Mouse (Mus musculus) megakaryocyte, embryonic 14.5 days (primary cell): ENCODE measurements at regions not wholly inside any gene's neighbourhood (a gene's known extent, or its start where the extent isn't known, plus 50 kb on each side); places are given as distances from the start of the nearest gene placed in this dataset.

Source experiments
- H3K27me3 ChIP-seq: replicated peaks from 2 replicates; pipeline ENCODE3; 2012; ENCODE audit warnings: inconsistent platforms
- H3K36me3 ChIP-seq: replicated peaks from 2 replicates; pipeline ENCODE3; 2012; ENCODE audit warnings: low read length, inconsistent platforms, mixed read lengths
- H3K4me1 ChIP-seq: 2 replicates; pipeline ENCODE4 v1.6.1; 2012; ENCODE audit warnings: inconsistent platforms
- H3K4me3 ChIP-seq: replicated peaks from 2 replicates; pipeline ENCODE3; 2012; ENCODE audit warnings: moderate library complexity, mild to moderate bottlenecking, inconsistent platforms
- H3K9me3 ChIP-seq: 2 replicates; pipeline ENCODE4 v1.6.1; 2012; ENCODE audit warnings: inconsistent platforms
- FLI1 ChIP-seq: IDR thresholded peaks from 2 replicates; pipeline ENCODE4 v1.6.1; 2012; ENCODE audit warnings: low read length, inconsistent platforms, mixed read lengths
- GATA1 ChIP-seq: IDR thresholded peaks from 3 replicates; pipeline ENCODE4 v1.6.1; 2012; ENCODE audit warnings: mixed read lengths, low read length, inconsistent platforms, borderline replicate concordance

GRCm38 (mm10) chr11:16559001-16559699, 50.9 kb upstream of the Sec61g start:
- no peaks in the 10 kb centered on the region for H3K27me3 ChIP-seq
- TF ChIP-seq GATA1 (no peak), FLI1 (no peak)
- no peaks in the 10 kb centered on the region for H3K4me1 ChIP-seq

GRCm38 (mm10) chr11:16561727-16562126, 53.4 kb upstream of the Sec61g start:
- H3K4me3 ChIP-seq: no peak overlapping the region
- H3K36me3 ChIP-seq: no peaks in the 10 kb centered on the region
- TF ChIP-seq FLI1: no peak
- no peak for TF ChIP-seq GATA1
- H3K4me1 ChIP-seq: no peaks in the 10 kb centered on the region
- H3K27me3 ChIP-seq: no peaks in the 10 kb centered on the region
- no peaks in the 10 kb centered on the region; the same call in 1 of the 2 replicates for H3K9me3 ChIP-seq

More at GRCm38 (mm10) chr11:16559001-16559699, 50.9 kb upstream of the Sec61g start:
- H3K4me3 ChIP-seq: no peak overlapping the region
- H3K9me3 ChIP-seq: no peaks in the 10 kb centered on the region
- H3K36me3 ChIP-seq: no peaks in the 10 kb centered on the region

GRCm38 (mm10) chr11:16589085-16589680, 80.9 kb upstream of the Sec61g start:
- no peaks in the 10 kb centered on the region for H3K27me3 ChIP-seq
- no peak for TF ChIP-seq FLI1
- TF ChIP-seq GATA1: no peak
- peaks cover 17% of the 10 kb centered on the region for H3K4me1 ChIP-seq
- H3K36me3 ChIP-seq: no peaks in the 10 kb centered on the region
- no peak overlapping the region for H3K4me3 ChIP-seq
- H3K9me3 ChIP-seq: no peaks in the 10 kb centered on the region

GRCm38 (mm10) chr11:16590541-16590940, 82.3 kb upstream of the Sec61g start:
- Histone ChIP-seq H3K36me3 (no peaks in the 10 kb centered on the region), H3K4me3 (no peak overlapping the region), H3K4me1 (peaks cover 17% of the 10 kb centered on the region), H3K9me3 (no peaks in the 10 kb centered on the region), H3K27me3 (no peaks in the 10 kb centered on the region)
- TF ChIP-seq FLI1 (no peak), GATA1 (no peak)

- Histone ChIP-seq H3K27me3 (no peaks in the 10 kb centered on the region), H3K4me1 (peaks cover 17% of the 10 kb centered on the region), H3K4me3 (peak overlapping the region; percentile 69), H3K9me3 (no peaks in the 10 kb centered on the region), H3K36me3 (no peaks in the 10 kb centered on the region)
- TF ChIP-seq FLI1 (no peak), GATA1 (no peak)
Observed at GRCm38 (mm10) chr11:16591471-16591921, 83.2 kb upstream of the Sec61g start.

- no peak for TF ChIP-seq FLI1
- no peak for TF ChIP-seq GATA1
- no peaks in the 10 kb centered on the region for H3K9me3 ChIP-seq
Observed at GRCm38 (mm10) chr11:16592006-16592405, 83.7 kb upstream of the Sec61g start.

GRCm38 (mm10) chr11:16592766-16593165, 84.5 kb upstream of the Sec61g start:
- no peaks in the 10 kb centered on the region for H3K36me3 ChIP-seq
- H3K4me3 ChIP-seq: no peak overlapping the region
- no peak for TF ChIP-seq FLI1
- no peak for TF ChIP-seq GATA1
- H3K4me1 ChIP-seq: peaks cover 17% of the 10 kb centered on the region
- no peaks in the 10 kb centered on the region for H3K27me3 ChIP-seq
- H3K9me3 ChIP-seq: no peaks in the 10 kb centered on the region

More at GRCm38 (mm10) chr11:16592006-16592405, 83.7 kb upstream of the Sec61g start:
- no peak overlapping the region for H3K4me3 ChIP-seq
- peaks cover 17% of the 10 kb centered on the region for H3K4me1 ChIP-seq
- H3K36me3 ChIP-seq: no peaks in the 10 kb centered on the region
- H3K27me3 ChIP-seq: no peaks in the 10 kb centered on the region

- Histone ChIP-seq H3K9me3 (peaks cover 12% of the 10 kb centered on the region), H3K4me1 (peaks cover 13% of the 10 kb centered on the region), H3K27me3 (no peaks in the 10 kb centered on the region), H3K36me3 (no peaks in the 10 kb centered on the region), H3K4me3 (no peak overlapping the region)
- TF ChIP-seq GATA1 (no peak), FLI1 (no peak)
Observed at GRCm38 (mm10) chr11:16594832-16595231, 86.5 kb upstream of the Sec61g start.

GRCm38 (mm10) chr11:16597038-16597830, 89.0 kb upstream of the Sec61g start:
- no peaks in the 10 kb centered on the region for H3K36me3 ChIP-seq
- no peak overlapping the region for H3K4me3 ChIP-seq
- no peaks in the 10 kb centered on the region for H3K27me3 ChIP-seq
- peaks cover 22% of the 10 kb centered on the region for H3K9me3 ChIP-seq
- TF ChIP-seq GATA1 (no peak), FLI1 (no peak)
- no peaks in the 10 kb centered on the region; the same call in 1 of the 2 replicates for H3K4me1 ChIP-seq
